Mouse (Mus musculus) MEL (cell line): ENCODE results near the gene Artn.

ENCODE experiments used
- CTCF ChIP-seq, 3 experiments: IDR thresholded peaks in 2 of 3; conservative IDR thresholded peaks in 1 of 3; 2 replicates each; pipeline ENCODE4 v1.5.1; 2011 to 2012; ENCODE audit warnings: low read length in 3 of 3, low read depth in 2 of 3, mild to moderate bottlenecking in 2 of 3, improper control_type of control experiment in 1 of 3, inconsistent platforms in 1 of 3, mixed read lengths in 1 of 3, moderate library complexity in 1 of 3; ENCODE audit not compliant: control insufficient read depth in 1 of 3, insufficient read depth in 1 of 3, poor library complexity in 1 of 3, severe bottlenecking in 1 of 3
- E2F4 ChIP-seq: IDR thresholded peaks from 2 replicates; pipeline ENCODE4 v1.6.1; 2011; ENCODE audit warnings: low read depth, low read length, improper control_type of control experiment, borderline replicate concordance
- EP300 ChIP-seq, 2 experiments: IDR thresholded peaks; 2 replicates each; pipeline ENCODE4 v1.6.1; 2011; ENCODE audit warnings: improper control_type of control experiment in 2 of 2, low read length in 2 of 2, low read depth in 1 of 2, mild to moderate bottlenecking in 1 of 2
- GABPA ChIP-seq: IDR thresholded peaks from 2 replicates; pipeline ENCODE4 v1.6.1; 2012; ENCODE audit warnings: low read depth, mild to moderate bottlenecking, inconsistent platforms, low read length, improper control_type of control experiment, moderate library complexity
- HCFC1 ChIP-seq: IDR thresholded peaks from 2 replicates; pipeline ENCODE4 v1.6.1; 2012; ENCODE audit warnings: low read depth, mild to moderate bottlenecking, inconsistent platforms, low read length, improper control_type of control experiment, moderate library complexity
- JUND ChIP-seq: IDR thresholded peaks from 2 replicates; pipeline ENCODE4 v1.6.1; 2011; ENCODE audit warnings: low read depth, mild to moderate bottlenecking, improper control_type of control experiment, low read length
- MAX ChIP-seq: IDR thresholded peaks from 2 replicates; pipeline ENCODE4 v1.6.1; 2011; ENCODE audit warnings: low read length, improper control_type of control experiment
- MAZ ChIP-seq: IDR thresholded peaks from 2 replicates; pipeline ENCODE4 v1.6.1; 2012; ENCODE audit warnings: low read depth, mild to moderate bottlenecking, inconsistent platforms, low read length, improper control_type of control experiment
- NELFE ChIP-seq: IDR thresholded peaks from 2 replicates; pipeline ENCODE4 v1.6.1; 2011; ENCODE audit warnings: low read depth, low read length, improper control_type of control experiment
- POLR2A ChIP-seq, 2 experiments: IDR thresholded peaks; 2 replicates each; pipeline ENCODE4 v1.6.1; 2011 to 2012; ENCODE audit warnings: low read length in 2 of 2, mild to moderate bottlenecking in 2 of 2, control low read depth in 1 of 2, improper control_type of control experiment in 1 of 2, low read depth in 1 of 2, moderate library complexity in 1 of 2; ENCODE audit not compliant: control insufficient read depth in 1 of 2, insufficient read depth in 1 of 2, poor library complexity in 1 of 2
- POLR2AphosphoS5 ChIP-seq: IDR thresholded peaks from 2 replicates; pipeline ENCODE4 v1.6.1; 2012; ENCODE audit warnings: low read depth, borderline replicate concordance, mild to moderate bottlenecking, inconsistent platforms, low read length, moderate library complexity, mixed read lengths
- RAD21 ChIP-seq: IDR thresholded peaks from 2 replicates; pipeline ENCODE4 v1.6.1; 2011; ENCODE audit warnings: mild to moderate bottlenecking, low read depth, low read length, improper control_type of control experiment
- TAL1 ChIP-seq: IDR thresholded peaks from 2 replicates; pipeline ENCODE4 v1.6.1; 2012; ENCODE audit warnings: mild to moderate bottlenecking, inconsistent platforms, low read length, moderate library complexity, mixed read lengths
- UBTF ChIP-seq: IDR thresholded peaks from 2 replicates; pipeline ENCODE4 v1.6.1; 2012; ENCODE audit warnings: low read depth, mild to moderate bottlenecking, inconsistent platforms, low read length, improper control_type of control experiment, moderate library complexity, borderline replicate concordance; ENCODE audit not compliant: insufficient read depth

DNA sequence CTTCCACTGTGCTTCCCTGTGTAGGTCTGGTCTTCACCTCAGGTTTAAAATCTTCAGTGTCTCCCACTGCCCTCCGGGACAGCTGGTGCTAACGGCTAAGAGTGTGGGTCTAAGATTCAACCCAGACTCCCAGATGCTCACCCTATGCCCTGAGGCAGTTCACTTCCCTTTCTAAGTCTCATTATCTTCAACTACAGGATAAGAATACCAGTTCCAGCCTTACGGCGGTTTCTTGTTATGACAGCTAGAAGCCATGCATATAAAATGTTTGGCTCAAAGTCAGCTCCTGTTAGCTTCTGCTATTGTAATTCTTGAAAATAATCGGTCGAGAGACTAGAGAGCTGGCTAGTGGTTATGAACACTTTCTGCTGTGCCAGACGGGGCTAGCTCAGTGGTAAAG, 17.9 kb upstream of the Artn start:
- TF ChIP-seq UBTF = no peak
- TF ChIP-seq RAD21 = no peak; the same call in none of the 2 replicates
- TF ChIP-seq NELFE = no peak
- no peak for TF ChIP-seq E2F4
- no peak for TF ChIP-seq POLR2A (IDR thresholded peaks at IDR 0.05; ENCODE audit: control insufficient read depth in 1 of 2, insufficient read depth in 1 of 2, low read depth in 1 of 2, low read length in 2 of 2, poor library complexity in 1 of 2)
- TF ChIP-seq GABPA = no peak
- TF ChIP-seq CTCF (IDR thresholded peaks at IDR 0.05 in 2 of 3, conservative IDR thresholded peaks at IDR 0.05 in 1 of 3; ENCODE audit: control insufficient read depth in 1 of 3, insufficient read depth in 1 of 3, low read depth in 2 of 3, low read length in 3 of 3, poor library complexity in 1 of 3, severe bottlenecking in 1 of 3) = no peak
- TF ChIP-seq JUND = no peak
- peak; percentile 56; the same call in 1 of the 2 replicates for TF ChIP-seq MAX
- peak; percentile 89 to 91 for TF ChIP-seq EP300 (IDR thresholded peaks at IDR 0.05; ENCODE audit: low read depth in 1 of 2, low read length in 2 of 2)
- TF ChIP-seq HCFC1 = 0 out of 2 replicates have a peak, but pooled peaks have one; percentile 50
- TF ChIP-seq POLR2AphosphoS5 = no peak
- TF ChIP-seq TAL1 = peak; percentile 47
- 0 out of 2 replicates have a peak, but pooled peaks have one; percentile 35 for TF ChIP-seq MAZ
